Mouse (Mus musculus) ES-Bruce4 (cell line): ENCODE results near the gene Cel. TPM values are rescaled to one million over a fixed set of nuclear protein-coding genes. Genes with fewer than 3 reads are reported as not detected.
A peak's percentile ranks its signal among the peaks of the same experiment; 100 is the strongest.

ENCODE experiments used
- H3K27ac ChIP-seq: 2 replicates; pipeline ENCODE4 v1.5.1; 2012; ENCODE audit warnings: low read length, inconsistent platforms; ENCODE audit not compliant: insufficient read depth
- H3K27me3 ChIP-seq: 2 replicates; pipeline ENCODE4 v1.6.1; 2012; ENCODE audit warnings: mild to moderate bottlenecking, low read length, inconsistent platforms; ENCODE audit not compliant: control insufficient read depth, poor library complexity, insufficient read depth, severe bottlenecking
- H3K36me3 ChIP-seq: 2 replicates; pipeline ENCODE4 v1.6.1; 2012; ENCODE audit warnings: inconsistent platforms, mild to moderate bottlenecking, low read length, moderate library complexity; ENCODE audit not compliant: control insufficient read depth, poor library complexity, insufficient read depth, severe bottlenecking
- H3K4me1 ChIP-seq: one replicate; pipeline ENCODE4 v1.8.1; 2011; ENCODE audit warnings: low read length; ENCODE audit not compliant: control insufficient read depth, insufficient read depth
- H3K4me3 ChIP-seq: 2 replicates; pipeline ENCODE4 v1.5.1; 2011; ENCODE audit warnings: low read depth, mild to moderate bottlenecking, low read length
- H3K9ac ChIP-seq: 2 replicates; pipeline ENCODE4 v1.6.1; 2012; ENCODE audit warnings: low read depth, mild to moderate bottlenecking, inconsistent platforms; ENCODE audit not compliant: poor library complexity, severe bottlenecking
- H3K9me3 ChIP-seq: replicated peaks from 2 replicates; pipeline ENCODE4 v1.6.1; 2012; ENCODE audit warnings: mild to moderate bottlenecking, low read length, inconsistent platforms; ENCODE audit not compliant: control insufficient read depth, poor library complexity, insufficient read depth, severe bottlenecking
- CTCF ChIP-seq: IDR thresholded peaks from one replicate; pipeline ENCODE4 v1.8.1; 2011; ENCODE audit warnings: low read depth, low read length
- EP300 ChIP-seq: IDR thresholded peaks from 2 replicates; pipeline ENCODE4 v1.6.1; 2011; ENCODE audit warnings: low read depth, low read length; ENCODE audit not compliant: insufficient read depth
- POLR2A ChIP-seq: IDR thresholded peaks from one replicate; pipeline ENCODE4 v1.8.1; 2011; ENCODE audit warnings: low read length; ENCODE audit not compliant: insufficient read depth
- polyA plus RNA-seq: library from polyadenylated mRNA; stranded (reverse); fragments of >200 nt; gene quantifications from 2 replicates; pipeline ENCODE4 v1.2.4, GENCODE M21; 2011; ENCODE audit warnings: low read depth; ENCODE audit not compliant: missing spikeins, insufficient read depth, insufficient read length

The Cel gene
- polyA plus RNA-seq, 1 experiment = not detected

DNA sequence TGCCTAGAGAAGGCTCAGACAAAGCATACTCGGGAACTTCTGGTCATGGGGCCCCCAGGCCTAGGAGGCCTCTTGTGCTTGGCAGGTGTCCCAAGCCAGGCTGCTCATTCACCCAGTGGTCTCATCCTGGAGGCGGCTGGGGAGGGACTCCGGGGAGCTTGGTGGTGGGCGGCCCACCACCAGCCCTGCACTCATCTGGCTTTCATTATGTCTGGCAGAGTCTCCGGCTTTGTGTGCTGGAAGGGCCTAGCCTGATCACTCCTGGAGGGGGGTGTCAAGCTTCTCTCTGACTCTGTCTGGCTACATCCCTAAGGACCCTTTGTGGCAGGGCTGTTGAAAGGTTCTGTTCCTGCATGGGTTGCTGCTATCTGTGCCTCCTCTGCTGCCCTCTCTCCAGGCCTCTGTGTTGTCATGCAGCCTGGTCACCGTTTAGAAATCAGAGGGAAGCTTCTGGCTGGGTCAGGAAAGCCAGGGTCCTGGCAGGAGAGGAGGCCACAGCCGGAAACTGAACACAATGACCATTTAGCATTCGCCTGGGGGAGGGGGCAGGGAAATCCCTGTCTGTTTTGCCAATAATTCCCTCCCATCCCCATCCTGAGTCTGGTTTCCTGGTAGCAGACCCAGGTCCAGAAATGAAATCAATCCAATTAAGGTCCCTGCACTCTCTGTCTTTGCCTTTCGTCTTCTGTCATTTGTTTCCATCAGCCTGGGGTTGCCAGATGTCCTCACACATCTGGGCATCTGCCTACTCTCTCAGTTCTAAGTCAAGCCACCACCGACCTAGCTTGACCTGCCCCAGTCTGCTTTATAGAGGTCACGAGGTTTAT is 28.6 kb downstream of the Cel start:
- Histone ChIP-seq H3K9ac (no peak overlapping the region), H3K27ac (no peak overlapping the region), H3K36me3 (no peaks in the 10 kb centered on the region), H3K4me3 (no peak overlapping the region), H3K9me3 (no peaks in the 10 kb centered on the region), H3K4me1 (peaks cover 3% of the 10 kb centered on the region), H3K27me3 (no peaks in the 10 kb centered on the region)
- TF ChIP-seq CTCF = no peak
- no peak for TF ChIP-seq EP300
- no peak for TF ChIP-seq POLR2A

DNA sequence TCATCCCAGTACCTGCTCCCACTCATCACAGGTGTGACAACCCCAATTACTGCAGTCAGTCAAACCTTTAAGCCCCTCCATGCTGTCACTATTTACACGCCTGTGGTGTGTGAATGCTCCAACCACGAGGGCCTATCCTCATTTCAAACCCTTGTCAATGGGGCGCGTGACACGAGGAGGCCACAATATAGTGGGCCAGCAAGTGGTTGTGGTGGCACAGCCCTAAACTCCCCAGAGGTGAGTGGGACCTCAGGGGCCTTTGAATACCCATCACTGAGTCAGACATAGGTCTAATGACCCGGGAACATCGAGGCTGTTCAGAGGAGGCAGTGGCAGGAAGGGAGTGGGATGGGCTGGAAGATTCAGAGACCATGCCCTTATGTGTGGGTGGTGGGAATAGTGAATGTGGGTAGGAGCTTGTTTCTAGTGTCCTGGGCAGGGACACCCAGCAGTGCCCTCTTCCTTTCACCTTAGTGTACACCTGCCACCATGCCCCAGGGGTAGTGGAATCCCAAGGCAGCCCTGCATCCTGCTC is 29.2 kb downstream of the Cel start:
- Histone ChIP-seq H3K4me3 (peak overlapping the region; percentile 56; the same call in 1 of the 2 replicates), H3K27ac (no peak overlapping the region), H3K4me1 (peaks cover 3% of the 10 kb centered on the region), H3K9me3 (no peaks in the 10 kb centered on the region), H3K9ac (no peak overlapping the region), H3K27me3 (no peaks in the 10 kb centered on the region), H3K36me3 (no peaks in the 10 kb centered on the region)
- TF ChIP-seq CTCF = no peak
- TF ChIP-seq EP300 = no peak
- TF ChIP-seq POLR2A = no peak

DNA sequence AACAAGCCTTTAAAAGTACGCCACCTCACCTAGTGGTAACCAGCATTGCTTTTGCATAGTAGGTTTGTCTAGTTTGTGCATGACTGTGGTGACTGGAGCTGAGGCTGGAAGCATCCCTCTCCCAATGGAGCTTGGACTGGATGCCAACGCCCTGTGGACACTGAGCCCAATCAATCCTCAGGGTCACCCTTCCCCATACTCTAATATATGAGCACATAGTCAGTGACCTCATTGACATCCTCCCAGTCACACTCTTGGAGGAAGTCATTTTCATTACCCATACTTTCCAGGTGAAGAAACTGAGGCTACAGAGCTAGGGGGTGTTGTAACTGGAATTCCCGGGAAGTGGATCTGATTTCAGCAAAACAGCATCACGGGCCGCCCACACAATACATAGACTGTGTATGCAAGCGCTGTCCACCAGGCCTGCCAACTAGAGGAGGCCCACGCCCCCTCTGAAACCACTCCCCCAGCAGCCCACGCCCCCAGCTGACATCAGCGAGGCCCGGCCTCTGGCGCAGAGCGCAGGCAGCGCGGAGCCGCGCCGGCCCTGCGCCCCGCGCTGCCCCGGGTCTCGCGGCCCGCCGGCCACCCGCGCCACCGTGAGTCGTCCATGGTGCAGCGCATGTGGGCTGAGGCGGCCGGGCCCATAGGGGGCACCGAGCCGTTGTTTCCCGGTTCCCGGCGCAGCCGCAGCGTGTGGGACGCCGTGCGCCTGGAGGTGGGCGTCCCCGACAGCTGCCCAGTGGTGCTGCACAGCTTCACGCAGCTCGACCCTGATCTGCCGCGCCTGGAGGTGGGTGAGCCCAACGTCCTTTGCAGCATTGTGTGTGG is 30.0 kb downstream of the Cel start:
- peak overlapping the region; percentile 56 for H3K4me3 ChIP-seq
- peak overlapping the region; percentile 16; the same call in 1 of the 2 replicates for H3K9ac ChIP-seq
- H3K9me3 ChIP-seq = no peaks in the 10 kb centered on the region
- peaks cover 2% of the 10 kb centered on the region for H3K4me1 ChIP-seq
- H3K36me3 ChIP-seq = no peaks in the 10 kb centered on the region
- no peaks in the 10 kb centered on the region for H3K27me3 ChIP-seq
- TF ChIP-seq CTCF (no peak), EP300 (no peak), POLR2A (no peak)
- no peak overlapping the region for H3K27ac ChIP-seq

DNA sequence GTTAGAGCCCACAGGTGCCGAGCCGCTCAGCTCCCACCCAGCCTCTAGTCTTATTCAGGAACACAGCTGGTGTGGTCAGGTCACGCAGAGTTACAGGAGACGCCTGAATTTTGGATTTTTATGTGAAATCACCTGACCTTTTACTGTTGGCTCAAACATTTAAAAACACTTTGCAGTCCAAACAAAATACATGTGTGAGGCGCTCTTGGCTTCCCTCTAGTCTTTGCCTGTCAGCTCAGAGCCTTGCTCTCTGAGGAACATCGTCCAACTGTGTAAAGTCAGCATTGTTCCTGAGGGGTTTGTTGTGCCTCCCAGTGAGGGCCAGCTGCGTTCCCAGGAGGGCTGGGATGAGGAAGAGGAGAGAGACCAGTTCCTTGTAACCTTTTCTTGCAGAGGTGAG is 32.9 kb downstream of the Cel start:
- Histone ChIP-seq H3K27me3 (no peaks in the 10 kb centered on the region), H3K4me3 (no peak overlapping the region), H3K4me1 (no peaks in the 10 kb centered on the region), H3K9ac (no peak overlapping the region), H3K27ac (no peak overlapping the region), H3K9me3 (no peaks in the 10 kb centered on the region), H3K36me3 (no peaks in the 10 kb centered on the region)
- TF ChIP-seq CTCF (no peak), EP300 (no peak), POLR2A (no peak)

DNA sequence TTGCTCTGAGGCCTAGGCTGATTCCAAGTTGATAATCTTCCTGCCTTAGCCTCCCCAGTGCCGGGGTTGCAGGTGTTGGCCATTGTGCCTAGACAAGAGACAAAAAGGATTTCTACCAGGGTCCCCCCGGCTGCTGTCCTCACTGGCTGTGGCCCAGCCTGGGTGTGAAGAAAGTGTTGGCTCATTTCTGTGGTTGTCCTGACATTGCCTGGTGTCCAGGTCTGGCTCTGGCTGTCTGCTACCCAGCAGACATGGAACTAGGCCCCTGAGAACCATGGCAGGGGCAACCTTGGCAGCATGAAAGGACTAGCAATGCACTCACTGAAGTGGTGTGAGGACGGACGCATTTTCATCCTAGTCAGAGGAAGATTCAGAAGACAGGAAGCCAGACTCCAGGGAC is 33.3 kb downstream of the Cel start:
- no peak for TF ChIP-seq POLR2A
- TF ChIP-seq EP300 = no peak
- TF ChIP-seq CTCF = no peak
- Histone ChIP-seq H3K4me1 (no peaks in the 10 kb centered on the region), H3K27me3 (no peaks in the 10 kb centered on the region), H3K4me3 (no peak overlapping the region), H3K9ac (no peak overlapping the region), H3K27ac (no peak overlapping the region), H3K36me3 (no peaks in the 10 kb centered on the region), H3K9me3 (no peaks in the 10 kb centered on the region)

DNA sequence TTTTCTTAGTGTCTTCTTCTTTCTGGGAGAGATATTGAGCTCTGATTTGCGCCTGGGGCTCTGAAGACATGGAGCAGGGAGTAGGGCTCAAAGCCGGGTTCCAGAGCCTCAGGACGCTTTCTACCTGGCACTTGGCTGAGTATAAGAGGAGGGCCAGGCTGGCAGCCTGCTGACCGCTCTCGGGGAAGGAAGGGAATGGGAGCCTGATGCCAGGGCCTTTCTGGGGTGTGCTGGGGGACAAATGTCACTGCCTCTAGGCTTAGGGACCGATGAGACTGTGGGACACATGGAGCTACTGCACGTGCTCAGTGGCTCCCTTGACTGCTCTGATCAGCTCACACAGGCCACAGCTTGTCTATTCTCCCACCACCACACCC is 34.9 kb downstream of the Cel start:
- H3K4me3 ChIP-seq = no peak overlapping the region
- H3K4me1 ChIP-seq = no peaks in the 10 kb centered on the region
- H3K27ac ChIP-seq = no peak overlapping the region
- H3K9me3 ChIP-seq = no peaks in the 10 kb centered on the region
- H3K9ac ChIP-seq = no peak overlapping the region
- H3K36me3 ChIP-seq = no peaks in the 10 kb centered on the region
- no peaks in the 10 kb centered on the region for H3K27me3 ChIP-seq
- TF ChIP-seq CTCF (no peak), POLR2A (no peak), EP300 (no peak)
